Mouse (Mus musculus) adrenal gland, adult (tissue): ENCODE measurements around the gene Olfr194.
"Not testable (repeated sequence)": the region's sequence is repeated elsewhere in the genome, so short reads cannot be mapped to it uniquely, and the experiment has no call there.

Experiments
- DNase-seq, 2 experiments: peaks; one replicate each; pipeline ENCODE4 v3.0.0; 2022 to 2023; ENCODE audit warnings: low spot score in 1 of 2; ENCODE audit not compliant: inconsistent age in 2 of 2

Gene Olfr194

GRCm38 (mm10) chr16:59120969-59121368 is at the start of gene Olfr194:
TSS of gene Olfr194 (minus strand) at chr16:59121069.
- no peak for DNase-seq

DNA sequence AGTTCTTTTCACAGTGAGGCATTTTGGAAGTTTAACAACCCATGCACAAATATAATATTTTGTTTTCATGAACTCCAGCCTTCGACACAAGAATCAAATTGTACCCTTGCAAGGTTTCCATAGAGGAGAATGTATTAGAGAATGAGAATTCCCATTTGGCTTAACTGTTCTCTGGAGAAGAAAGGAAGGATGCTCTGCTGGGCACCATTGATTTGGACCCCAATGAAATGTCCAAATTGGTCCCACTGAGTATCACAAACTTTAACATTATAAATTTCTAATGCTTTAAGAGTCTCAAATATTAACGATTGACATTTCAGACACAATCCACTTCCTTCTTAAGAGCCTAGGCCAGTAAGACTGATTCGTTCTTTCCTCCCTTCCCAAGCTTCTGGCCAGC is 49.5 kb upstream of the Olfr194 start, which contains the start of gene Olfr196:
Gene Olfr196 (minus strand): TSS at position 101 of the 400 bp plus-strand sequence.
- DNase-seq: no peak

- peak in 1 of 2 experiments; percentile 56 for DNase-seq
These were observed 31.1 kb upstream of the Olfr194 start for GRCm38 (mm10) chr16:59151996-59152395.

DNA sequence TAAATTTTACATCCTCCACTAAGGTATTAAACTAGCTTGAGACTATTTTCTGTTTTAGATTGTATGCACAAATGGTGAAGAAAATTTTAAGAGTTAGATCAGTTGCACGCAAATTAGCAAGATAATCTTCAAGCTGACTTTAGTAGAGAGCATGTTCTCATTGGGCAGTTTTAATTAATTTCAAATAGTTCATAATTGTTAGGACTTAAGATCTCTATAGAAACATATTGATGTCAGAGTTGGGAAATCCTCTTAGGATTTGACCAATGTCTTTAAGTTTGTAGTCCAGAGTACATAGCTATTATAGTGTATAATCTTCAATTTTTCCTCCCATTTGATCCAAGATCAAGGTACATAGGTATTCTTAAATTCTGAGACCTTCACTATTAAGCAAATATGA is 25.9 kb upstream of the Olfr194 start, which contains the start of gene Olfr195:
Gene Olfr195 (plus strand): TSS at position 301 of the 400 bp plus-strand sequence.
- DNase-seq: no peak

DNA sequence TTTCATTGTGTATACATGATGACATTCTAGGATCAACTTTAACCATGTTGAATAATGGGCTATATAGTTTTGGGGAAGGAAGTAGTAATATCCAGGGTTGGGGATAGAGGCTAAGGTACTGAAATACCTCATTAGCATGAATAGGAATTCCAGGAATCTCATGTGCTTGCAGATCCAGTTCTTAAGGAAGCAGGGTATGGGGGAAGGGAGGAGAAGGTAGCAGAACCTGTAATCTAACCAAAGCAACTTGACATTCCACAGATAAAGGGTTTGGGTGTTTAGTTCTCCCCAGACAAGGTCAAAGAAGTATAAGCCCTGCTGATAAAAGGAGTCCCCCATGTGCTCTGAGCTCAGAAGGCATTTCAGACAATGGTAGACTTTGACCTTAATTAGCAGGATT is 20.2 kb upstream of the Olfr194 start:
- DNase-seq: no peak

DNA sequence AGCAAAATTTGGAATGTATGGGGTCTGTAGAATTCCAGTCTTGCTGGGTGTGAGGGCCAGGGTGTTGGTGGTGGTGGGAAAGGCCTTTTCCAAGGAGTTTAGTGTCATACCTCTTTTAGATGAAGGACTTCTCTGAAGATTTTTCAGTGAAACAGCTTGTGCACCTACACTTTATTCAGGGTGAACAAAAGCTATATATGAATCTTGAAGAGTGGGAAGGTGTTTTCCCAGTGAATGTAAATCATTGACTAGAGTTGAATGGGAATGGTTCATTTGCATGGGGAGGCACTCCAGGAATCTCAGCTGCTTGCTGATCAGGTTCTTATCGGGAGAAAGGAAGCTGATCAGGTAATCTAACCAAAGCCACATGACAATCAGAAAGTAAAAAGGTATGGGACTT is 9.9 kb upstream of the Olfr194 start:
- DNase-seq: no peak

DNA sequence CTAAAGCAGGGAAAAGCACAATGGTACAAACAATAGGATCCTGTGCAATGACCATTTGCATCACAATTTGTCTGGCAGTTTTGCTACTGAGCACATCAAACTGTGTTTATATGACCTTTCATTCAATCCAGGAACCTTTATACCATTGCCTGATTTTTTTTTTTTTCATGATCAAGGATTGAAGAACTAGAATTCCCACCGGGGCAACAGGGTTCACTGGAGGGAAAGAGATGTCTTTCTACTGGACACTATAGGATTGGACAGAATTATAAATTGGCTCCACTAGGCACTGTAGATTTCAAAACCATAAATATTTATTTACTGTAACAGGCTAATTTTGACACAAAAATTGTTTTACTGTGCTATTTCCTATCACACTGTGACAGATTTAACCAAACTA is 9.1 kb downstream of the Olfr194 start, which contains the start of gene Olfr193:
Gene Olfr193 (minus strand): TSS at position 101 of the 400 bp plus-strand sequence.
- DNase-seq: no peak

DNA sequence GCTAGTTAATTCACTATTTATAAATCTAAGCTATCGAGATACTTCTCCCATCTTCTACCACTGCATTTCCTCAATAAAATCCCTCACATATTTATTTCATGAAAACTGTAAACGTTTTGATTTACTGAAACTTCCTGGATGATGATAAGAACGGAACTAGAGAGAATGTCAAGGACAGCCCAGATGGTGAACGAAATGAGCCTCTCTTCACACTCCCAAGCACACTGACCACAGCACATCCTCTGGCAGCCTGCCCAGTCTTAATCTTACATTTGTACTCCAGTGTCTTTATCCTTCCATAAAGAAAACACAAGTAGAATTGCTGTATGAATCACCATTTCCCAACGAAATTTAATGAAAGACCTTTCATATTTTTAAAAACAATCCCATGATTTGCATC is 12.3 kb downstream of the Olfr194 start:
- DNase-seq: peak; percentile 24 to 66

DNA sequence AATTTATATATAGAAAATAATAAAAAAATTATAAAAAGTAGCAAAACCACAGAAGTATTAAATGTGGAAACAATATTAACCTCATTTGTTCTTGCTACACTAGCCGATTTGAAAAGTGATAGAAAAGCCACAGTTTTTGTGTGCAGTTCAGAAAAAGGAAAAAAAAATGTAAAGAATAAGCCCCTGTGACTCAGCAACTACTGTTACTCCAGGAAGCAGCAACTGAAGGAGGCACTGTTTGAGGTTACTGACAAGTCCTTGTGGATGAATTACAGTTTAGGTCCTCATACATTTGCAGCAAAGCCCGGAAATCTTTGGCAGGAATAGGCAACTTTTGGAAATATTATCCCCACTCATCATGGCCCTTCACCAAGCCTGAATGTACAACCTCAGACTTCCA is 15.6 kb downstream of the Olfr194 start:
- DNase-seq: no peak

DNA sequence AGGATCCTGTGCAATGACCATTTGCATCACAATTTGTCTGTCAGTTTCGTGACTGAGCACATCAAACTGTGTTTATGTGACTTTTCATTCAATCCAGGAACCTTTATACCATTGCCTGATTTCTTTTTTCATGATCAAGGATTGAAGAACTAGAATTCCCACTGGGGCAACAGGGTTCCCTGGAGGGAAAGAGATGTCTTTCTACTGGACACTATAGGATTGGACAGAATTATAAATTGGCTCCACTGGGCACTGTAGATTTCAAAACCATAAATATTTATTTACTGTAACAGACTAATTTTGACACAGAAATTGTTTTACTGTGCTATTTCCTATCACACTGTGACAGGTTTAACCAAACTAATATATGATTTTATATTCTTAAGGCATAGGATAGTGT is 31.1 kb downstream of the Olfr194 start, which contains the start of gene Olfr191:
Gene Olfr191 (minus strand): TSS at position 101 of the 400 bp plus-strand sequence.
- DNase-seq: not testable (repeated sequence)

DNA sequence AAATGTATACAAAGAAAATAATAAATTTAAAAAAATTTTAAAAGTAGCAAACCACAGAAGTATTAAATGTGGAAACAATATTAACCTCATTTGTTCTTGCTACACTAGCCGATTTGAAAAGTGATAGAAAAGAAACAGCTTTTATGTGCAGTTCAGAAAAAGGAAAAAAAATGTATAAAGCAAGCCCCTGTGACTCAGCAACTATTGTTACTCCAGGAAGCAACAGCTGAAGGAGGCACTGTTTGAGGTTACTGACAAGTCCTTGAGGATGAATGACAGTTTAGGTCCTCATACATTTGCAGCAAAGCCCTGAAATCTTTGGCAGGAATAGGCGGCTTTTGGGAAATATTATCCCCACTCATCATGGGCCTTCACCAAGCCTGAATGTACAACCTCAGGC is 39.8 kb downstream of the Olfr194 start:
- DNase-seq: not testable (repeated sequence)

- no peak for DNase-seq
These were observed 43.0 kb downstream of the Olfr194 start, which contains the start of gene Olfr190 for GRCm38 (mm10) chr16:59077905-59078304. TSS of gene Olfr190 (minus strand) at chr16:59078005.

GRCm38 (mm10) chr16:59073520-59073919 is 47.3 kb downstream of the Olfr194 start:
- DNase-seq: no peak

- no peak for DNase-seq
These were observed 49.1 kb downstream of the Olfr194 start for GRCm38 (mm10) chr16:59071755-59072154.
